Mouse (Mus musculus): ENCODE measurements around the gene Sub1. TPM values are rescaled to one million over a fixed set of nuclear protein-coding genes. Genes with fewer than 3 reads are reported as not detected.

Gene Sub1
- polyA plus RNA-seq, 1 experiment from 2014 or later = 469 TPM

GRCm38 (mm10) chr15:11978175-11978574 is 18.6 kb downstream of the Sub1 start:
- Histone ChIP-seq H3K27ac (no peak overlapping the region), H3K27me3 (replicated peaks) (no peaks in the 10 kb centered on the region), H3K4me3 (no peak overlapping the region), H3K9ac (no peak overlapping the region), H3K4me1 (no peaks in the 10 kb centered on the region), H3K4me2 (no peak overlapping the region), H3K9me3 (no peaks in the 10 kb centered on the region), H3K36me3 (replicated peaks) (peaks cover 23% of the 10 kb centered on the region)
- ATAC-seq (replicated peaks) = no peak
- 89% methylated on average over 2 of the region's 2 CpGs for WGBS

DNA sequence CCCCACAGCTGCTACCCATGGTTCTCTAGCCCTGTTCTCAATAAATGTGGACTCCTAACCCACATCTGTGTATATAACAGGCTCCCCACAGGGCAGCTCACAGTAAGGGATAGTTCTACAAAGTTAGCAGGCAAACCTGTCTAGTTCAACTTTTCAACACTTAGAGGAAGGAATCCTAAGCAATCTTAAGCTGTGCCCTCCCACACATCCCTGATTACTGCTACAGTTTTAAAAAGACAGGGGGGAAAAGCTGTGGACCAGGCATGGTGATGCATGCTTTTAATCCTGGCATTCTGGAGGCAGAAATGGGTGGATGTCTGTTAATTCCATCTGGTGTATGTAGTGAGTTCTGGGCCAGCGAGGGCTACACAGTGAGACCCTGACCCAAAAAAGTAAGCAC is 19.7 kb downstream of the Sub1 start:
- H3K9me3 ChIP-seq = no peaks in the 10 kb centered on the region
- no peak overlapping the region for H3K9ac ChIP-seq
- no peaks in the 10 kb centered on the region for H3K27me3 ChIP-seq (replicated peaks)
- ATAC-seq (replicated peaks) = no peak
- H3K4me2 ChIP-seq = no peak overlapping the region
- no peaks in the 10 kb centered on the region for H3K4me1 ChIP-seq
- peaks cover 15% of the 10 kb centered on the region; the same call in 1 of the 2 replicates for H3K36me3 ChIP-seq (replicated peaks)
- 98% methylated on average over 1 of the region's 1 CpGs for WGBS
- no peak overlapping the region for H3K4me3 ChIP-seq
- no peak overlapping the region for H3K27ac ChIP-seq

GRCm38 (mm10) chr15:11975836-11976235 is 20.9 kb downstream of the Sub1 start:
- Histone ChIP-seq H3K9ac (no peak overlapping the region), H3K9me3 (no peaks in the 10 kb centered on the region), H3K27ac (no peak overlapping the region), H3K27me3 (replicated peaks) (no peaks in the 10 kb centered on the region), H3K36me3 (replicated peaks) (peaks cover 9% of the 10 kb centered on the region; the same call in 1 of the 2 replicates), H3K4me1 (no peaks in the 10 kb centered on the region), H3K4me3 (no peak overlapping the region), H3K4me2 (no peak overlapping the region)
- WGBS = 86% methylated on average over 9 of the region's 9 CpGs
- ATAC-seq (replicated peaks) = no peak

DNA sequence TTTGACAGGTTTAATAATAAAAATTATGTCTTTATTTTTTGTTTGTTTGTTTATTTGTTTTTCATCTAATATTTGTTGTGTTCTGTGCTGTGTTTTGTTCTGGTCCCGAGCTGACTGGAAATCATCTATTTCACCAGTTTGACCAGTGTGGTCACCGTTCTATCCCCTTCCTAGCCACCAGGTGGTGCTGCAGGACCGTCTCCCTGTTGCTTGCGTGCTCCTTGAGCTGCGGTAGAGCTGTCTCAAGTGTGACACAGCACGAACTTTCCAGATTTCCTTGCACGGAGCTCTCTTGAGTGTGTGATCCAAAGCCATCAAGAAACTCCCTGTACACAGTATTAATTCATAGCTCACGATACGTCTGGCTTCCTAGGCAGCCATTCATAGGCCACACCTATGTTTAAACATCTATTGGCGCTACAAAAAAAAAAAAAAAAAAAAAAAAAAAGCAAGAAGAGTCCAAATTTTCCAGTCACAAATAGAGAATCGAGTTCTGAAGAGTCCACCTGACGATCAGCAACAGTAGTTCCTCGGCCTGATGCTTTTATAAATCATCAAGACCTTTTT is 24.8 kb downstream of the Sub1 start:
- ATAC-seq (replicated peaks) = peak; percentile 86
- Histone ChIP-seq H3K4me2 (no peak overlapping the region), H3K27ac (no peak overlapping the region), H3K9me3 (no peaks in the 10 kb centered on the region), H3K27me3 (replicated peaks) (no peaks in the 10 kb centered on the region), H3K4me1 (no peaks in the 10 kb centered on the region), H3K4me3 (no peak overlapping the region), H3K9ac (no peak overlapping the region), H3K36me3 (replicated peaks) (no peaks in the 10 kb centered on the region)
- 32% methylated on average over 13 of the region's 13 CpGs for WGBS

DNA sequence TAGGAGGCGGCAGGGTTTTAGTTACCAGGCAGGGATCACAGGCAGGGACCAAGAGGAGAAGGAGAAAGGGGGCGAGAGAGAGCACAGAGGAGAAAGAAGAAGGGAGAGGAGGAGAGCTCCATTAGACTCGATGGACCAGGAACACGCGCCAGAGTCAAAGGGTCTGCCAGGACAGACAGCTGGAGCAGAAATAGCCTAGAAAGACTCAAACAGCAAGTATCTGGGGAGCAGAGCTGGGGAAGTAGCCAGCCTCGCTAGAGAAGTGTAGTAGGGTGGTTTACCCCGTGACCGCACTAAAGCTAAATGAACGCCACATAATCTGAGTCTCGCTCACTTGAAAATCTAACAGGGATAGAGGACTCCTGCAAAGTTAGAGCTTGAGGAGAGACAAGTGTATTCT is 26.2 kb downstream of the Sub1 start:
- Histone ChIP-seq H3K27me3 (replicated peaks) (no peaks in the 10 kb centered on the region), H3K4me3 (no peak overlapping the region), H3K9me3 (no peaks in the 10 kb centered on the region), H3K36me3 (replicated peaks) (no peaks in the 10 kb centered on the region), H3K27ac (no peak overlapping the region), H3K4me2 (no peak overlapping the region), H3K4me1 (no peaks in the 10 kb centered on the region), H3K9ac (no peak overlapping the region)
- no peak for ATAC-seq (replicated peaks)
- WGBS = 78% methylated on average over 10 of the region's 10 CpGs

DNA sequence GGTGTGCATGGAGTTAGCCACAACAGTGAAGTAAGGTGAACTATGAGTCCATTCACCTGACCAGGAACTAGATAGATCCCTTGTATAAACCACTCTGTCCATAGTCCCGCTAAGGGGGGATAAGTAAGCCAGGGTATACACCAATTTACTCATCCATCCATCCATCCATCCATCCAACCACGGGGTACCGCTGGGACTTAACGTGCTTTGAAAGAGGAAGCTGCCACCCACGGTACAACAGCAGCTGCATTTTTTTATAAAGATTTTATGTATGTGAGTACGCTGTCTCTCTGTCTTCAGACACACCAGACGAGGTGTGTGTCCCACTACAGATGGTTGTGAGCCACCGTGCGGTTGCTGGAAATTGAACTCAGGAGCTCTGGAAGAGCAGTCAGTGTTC is 27.9 kb downstream of the Sub1 start:
- Histone ChIP-seq H3K27me3 (replicated peaks) (no peaks in the 10 kb centered on the region), H3K36me3 (replicated peaks) (no peaks in the 10 kb centered on the region), H3K27ac (no peak overlapping the region), H3K9me3 (no peaks in the 10 kb centered on the region), H3K4me2 (no peak overlapping the region), H3K4me1 (no peaks in the 10 kb centered on the region), H3K9ac (no peak overlapping the region), H3K4me3 (no peak overlapping the region)
- WGBS = 94% methylated on average over 9 of the region's 9 CpGs
- no peak for ATAC-seq (replicated peaks)

GRCm38 (mm10) chr15:11966367-11966766 is 30.4 kb downstream of the Sub1 start:
- 11% methylated on average over 4 of the region's 4 CpGs for WGBS

GRCm38 (mm10) chr15:11965201-11965845 is 31.5 kb downstream of the Sub1 start:
- Histone ChIP-seq H3K27me3 (replicated peaks) (no peaks in the 10 kb centered on the region), H3K4me1 (no peaks in the 10 kb centered on the region), H3K27ac (no peak overlapping the region), H3K9ac (no peak overlapping the region), H3K9me3 (no peaks in the 10 kb centered on the region), H3K4me2 (no peak overlapping the region), H3K36me3 (replicated peaks) (no peaks in the 10 kb centered on the region), H3K4me3 (no peak overlapping the region)
- ATAC-seq (replicated peaks) = no peak
- WGBS = 89% methylated on average over 5 of the region's 5 CpGs

More at GRCm38 (mm10) chr15:11966367-11966766, 30.4 kb downstream of the Sub1 start:
- Histone ChIP-seq H3K9ac (no peak overlapping the region), H3K4me1 (no peaks in the 10 kb centered on the region), H3K4me3 (no peak overlapping the region), H3K27me3 (replicated peaks) (no peaks in the 10 kb centered on the region), H3K4me2 (no peak overlapping the region), H3K36me3 (replicated peaks) (no peaks in the 10 kb centered on the region), H3K27ac (no peak overlapping the region), H3K9me3 (no peaks in the 10 kb centered on the region)
- ATAC-seq (replicated peaks) = no peak; the same call in 1 of the 2 replicates

- no peak overlapping the region for H3K27ac ChIP-seq
- no peaks in the 10 kb centered on the region for H3K9me3 ChIP-seq
- no peaks in the 10 kb centered on the region for H3K27me3 ChIP-seq (replicated peaks)
- WGBS = 94% methylated on average over 11 of the region's 11 CpGs
- H3K4me2 ChIP-seq = no peak overlapping the region
- H3K36me3 ChIP-seq (replicated peaks) = no peaks in the 10 kb centered on the region
- H3K9ac ChIP-seq = no peak overlapping the region
- ATAC-seq (replicated peaks) = no peak
- H3K4me3 ChIP-seq = no peak overlapping the region
- H3K4me1 ChIP-seq = no peaks in the 10 kb centered on the region
Observed at GRCm38 (mm10) chr15:11963791-11964525, 32.8 kb downstream of the Sub1 start.

DNA sequence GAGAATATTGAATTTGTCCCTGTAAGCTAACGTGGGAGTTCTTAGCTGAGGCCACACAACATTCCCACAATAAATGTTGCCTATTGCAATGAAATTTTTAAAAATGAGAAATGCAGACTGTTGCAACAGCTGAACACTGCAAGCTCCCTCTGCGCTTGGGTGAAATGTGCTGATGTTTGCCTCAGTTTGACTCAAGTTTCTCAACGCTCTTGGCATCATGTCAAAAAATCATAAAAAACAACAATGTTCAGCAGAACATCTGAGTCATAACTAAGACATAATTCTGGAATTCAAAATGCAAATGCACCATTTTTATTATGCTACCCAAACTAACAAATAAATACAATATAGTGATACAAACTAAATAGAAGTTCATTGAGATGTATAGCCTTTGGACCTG is 37.1 kb downstream of the Sub1 start:
- no peak overlapping the region for H3K27ac ChIP-seq
- H3K9ac ChIP-seq = no peak overlapping the region
- 94% methylated on average over 3 of the region's 3 CpGs for WGBS
- H3K9me3 ChIP-seq = no peaks in the 10 kb centered on the region
- no peak for ATAC-seq (replicated peaks)
- no peaks in the 10 kb centered on the region for H3K4me1 ChIP-seq
- H3K4me3 ChIP-seq = no peak overlapping the region
- no peak overlapping the region for H3K4me2 ChIP-seq
- no peaks in the 10 kb centered on the region for H3K36me3 ChIP-seq (replicated peaks)
- no peaks in the 10 kb centered on the region for H3K27me3 ChIP-seq (replicated peaks)

DNA sequence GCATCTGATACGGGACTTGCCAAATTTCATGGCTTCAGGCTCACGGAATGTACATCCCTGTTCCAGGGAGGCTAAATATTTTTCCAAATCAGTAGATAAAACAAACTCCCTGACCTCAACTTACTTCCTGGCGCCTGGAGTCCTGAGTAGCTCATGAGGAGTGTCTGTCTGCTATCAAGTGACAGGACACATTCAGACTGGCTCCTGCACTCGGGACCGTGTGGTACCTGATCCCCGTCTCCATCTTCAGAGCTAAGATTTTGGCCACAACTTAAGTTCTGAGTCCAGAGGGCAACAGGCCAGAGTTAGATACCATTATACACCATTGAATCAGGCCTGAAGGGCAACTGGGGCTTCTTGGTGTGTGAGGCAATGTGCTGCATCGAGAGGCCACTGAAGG is 40.7 kb downstream of the Sub1 start:
- 93% methylated on average over 7 of the region's 7 CpGs for WGBS
- Histone ChIP-seq H3K4me2 (no peak overlapping the region), H3K9me3 (no peaks in the 10 kb centered on the region), H3K36me3 (replicated peaks) (no peaks in the 10 kb centered on the region), H3K4me3 (no peak overlapping the region), H3K27ac (no peak overlapping the region), H3K27me3 (replicated peaks) (no peaks in the 10 kb centered on the region), H3K9ac (no peak overlapping the region), H3K4me1 (no peaks in the 10 kb centered on the region)
- no peak for ATAC-seq (replicated peaks)

- Histone ChIP-seq H3K4me1 (no peaks in the 10 kb centered on the region), H3K27ac (no peak overlapping the region), H3K4me2 (no peak overlapping the region), H3K9ac (no peak overlapping the region), H3K36me3 (replicated peaks) (no peaks in the 10 kb centered on the region), H3K27me3 (replicated peaks) (no peaks in the 10 kb centered on the region), H3K9me3 (no peaks in the 10 kb centered on the region), H3K4me3 (no peak overlapping the region)
- 52% methylated on average over 4 of the region's 4 CpGs for WGBS
- no peak for ATAC-seq (replicated peaks)
Observed at GRCm38 (mm10) chr15:11954190-11954589, 42.6 kb downstream of the Sub1 start.

DNA sequence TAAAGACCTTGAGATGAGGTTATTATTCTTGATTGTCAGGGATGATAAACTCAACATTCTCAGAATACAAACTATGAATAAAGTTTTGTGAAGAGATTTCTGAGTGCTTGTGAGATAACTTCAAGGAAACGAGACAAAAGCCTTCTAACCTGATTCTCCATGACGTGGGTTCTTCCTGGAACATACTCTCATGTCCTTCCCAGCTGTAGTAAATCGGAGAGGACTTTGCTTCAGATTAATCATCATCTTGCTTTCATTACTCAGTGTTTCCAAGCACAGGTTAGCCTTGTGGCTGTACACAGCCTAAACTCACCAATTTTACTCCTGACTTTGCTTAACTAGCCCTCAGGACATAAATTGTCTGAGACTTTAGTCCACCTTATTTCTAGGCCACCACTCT is 44.6 kb downstream of the Sub1 start:
- H3K27ac ChIP-seq = no peak overlapping the region
- no peaks in the 10 kb centered on the region for H3K27me3 ChIP-seq (replicated peaks)
- no peaks in the 10 kb centered on the region for H3K36me3 ChIP-seq (replicated peaks)
- H3K9ac ChIP-seq = no peak overlapping the region
- 80% methylated on average over 3 of the region's 3 CpGs for WGBS
- ATAC-seq (replicated peaks) = no peak
- no peak overlapping the region for H3K4me3 ChIP-seq
- no peak overlapping the region for H3K4me2 ChIP-seq
- no peaks in the 10 kb centered on the region for H3K9me3 ChIP-seq
- no peaks in the 10 kb centered on the region for H3K4me1 ChIP-seq

All from midbrain, embryonic 15.5 days (tissue).